In the genomic region with DNA sequence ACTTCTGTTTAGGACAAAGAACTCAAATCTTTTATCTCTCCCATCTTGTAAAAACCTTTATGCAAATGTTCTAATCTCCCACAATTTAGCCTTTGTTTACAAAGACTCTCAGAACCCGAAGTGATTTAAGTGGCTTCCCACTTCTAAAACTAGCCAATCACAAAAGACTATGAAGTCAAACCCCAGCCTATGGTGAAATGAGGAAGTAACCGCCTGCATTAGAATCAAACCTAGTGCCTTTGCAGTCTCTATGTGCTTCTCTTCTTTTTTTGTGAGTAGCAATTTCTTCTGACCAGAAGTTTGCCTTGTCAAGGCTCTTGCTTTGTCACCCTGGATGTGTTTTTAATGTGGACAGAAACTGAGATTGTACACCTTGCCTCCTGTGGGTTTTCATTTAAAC, we compare ENCODE assay signal across 24 mouse cellular contexts. TPM values are rescaled to one million over a fixed set of nuclear protein-coding genes. Genes with fewer than 3 reads are reported as not detected.
A peak's percentile ranks its signal among the peaks of the same experiment; 100 is the strongest.
DNase-seq lines count a peak whose midpoint lies in the region; ATAC-seq and TF ChIP-seq lines count a peak whose summit lies in the region.
"Had no signal": no experiment of that assay in that cellular context is flagged by ENCODE, and none has a peak within 500 bp of the region (broad histone marks: within the 10 kb centered on the region; RNA-seq: fewer than 3 reads in every experiment).

No protein-coding gene starts in this region.

- H3K4me1 ChIP-seq in CH12.LX (ENCODE audit: control insufficient read depth in 1 of 2, insufficient read depth in 2 of 2), result no peaks in the 10 kb centered on the region; a peak in 1 of 4 replicates
- H3K4me1 ChIP-seq: embryonic facial prominence, embryonic 12.5 days; embryonic facial prominence, embryonic 15.5 days; heart, embryonic 10.5 days; heart, embryonic 13.5 days; hindbrain, embryonic 12.5 days; hindbrain, embryonic 15.5 days had no signal

- no peaks in the 10 kb centered on the region for H3K27me3 ChIP-seq in CH12.LX (replicated peaks)
- H3K27me3 ChIP-seq: embryonic facial prominence, embryonic 12.5 days; embryonic facial prominence, embryonic 15.5 days; heart, embryonic 13.5 days; hindbrain, embryonic 12.5 days; hindbrain, embryonic 15.5 days had no signal

- DNase-seq in CH12.LX (ENCODE audit: extremely low read depth), result peak; percentile 21
- DNase-seq in R1 (ENCODE audit: low read depth, low spot score), result peak; percentile 6
- no peak for DNase-seq in cerebellum, adult 18-20 months
- DNase-seq in layer of hippocampus, postnatal 14 days (ENCODE audit: low spot score in 2 of 2), result no peak
- no peak for DNase-seq in gastrocnemius, adult 2 months
- DNase-seq: adrenal gland, adult 2 months; adrenal gland, postnatal 25 days; cerebellum, adult 11-12 months; cerebellum, adult 9-10 months; cerebellum, postnatal 14 days; forebrain, postnatal 0 days; gastrocnemius, postnatal 25 days; heart, adult 2 months; heart, postnatal 14 days; heart, postnatal 4 days had no signal

- no peaks in the 10 kb centered on the region for H3K9me3 ChIP-seq in CH12.LX (replicated peaks; ENCODE audit: low read length)
- H3K9me3 ChIP-seq: embryonic facial prominence, embryonic 12.5 days; embryonic facial prominence, embryonic 15.5 days; heart, embryonic 10.5 days; hindbrain, embryonic 12.5 days; hindbrain, embryonic 15.5 days had no signal

- ATAC-seq in hematopoietic stem cell, adult 5-6 weeks (replicated peaks in 1 of 2; ENCODE audit: insufficient read depth in 1 of 2, low FRiP score in 2 of 2, low TSS enrichment in 1 of 2, low read depth in 1 of 2, poor library complexity in 2 of 2, severe bottlenecking in 2 of 2), result peak; percentile 37 to 56; a peak in 3 of 4 replicates
- ATAC-seq: forebrain, embryonic 14.5 days; forebrain, postnatal 0 days; intestine, postnatal 0 days had no signal

- intact Hi-C loops in gastrocnemius, adult 2 months (cut with DNase I), result no loop called here

- no peak for TF ChIP-seq RAD21 in CH12.LX (IDR thresholded peaks at IDR 0.05; ENCODE audit: low read depth, low read length)

- H3K79me2 ChIP-seq in CH12.LX (replicated peaks; ENCODE audit: control insufficient read depth, extremely low read depth, insufficient read depth, poor library complexity, severe bottlenecking), result no peaks in the 10 kb centered on the region

- no peak for TF ChIP-seq EP300 in CH12.LX (IDR thresholded peaks at IDR 0.05; ENCODE audit: low read length)

- in situ Hi-C loops in CH12.LX (cut with MboI; ENCODE audit: low pct_ligation_motif_present, low pct_unique_long_range_greater_than_20kb, low sequenced_read_pairs), result no loop called here

- dilution Hi-C loops in CH12.LX (cut with MboI; ENCODE audit: extremely low pct_ligation_motif_present, extremely low pct_unique_long_range_greater_than_20kb, low sequenced_read_pairs), result no loop called here

- H3K4me3 ChIP-seq in CH12.LX (replicated peaks in 1 of 3; ENCODE audit: low read depth in 2 of 3, low read length in 2 of 3, poor library complexity in 1 of 3), result no peak overlapping the region
- H3K4me3 ChIP-seq in gastrocnemius, adult 2 months, result no peak overlapping the region
- H3K4me3 ChIP-seq: embryonic facial prominence, embryonic 12.5 days; embryonic facial prominence, embryonic 15.5 days; heart, adult 2 months; heart, embryonic 10.5 days; heart, embryonic 13.5 days; hindbrain, embryonic 12.5 days; hindbrain, embryonic 15.5 days had no signal

- no peak overlapping the region for H3K27ac ChIP-seq in CH12.LX (ENCODE audit: insufficient read depth, low read depth)
- no peak overlapping the region for H3K27ac ChIP-seq in gastrocnemius, adult 2 months
- H3K27ac ChIP-seq: embryonic facial prominence, embryonic 12.5 days; embryonic facial prominence, embryonic 15.5 days; heart, adult 2 months; heart, embryonic 10.5 days; heart, embryonic 13.5 days; hindbrain, embryonic 12.5 days; hindbrain, embryonic 15.5 days had no signal

- no peaks in the 10 kb centered on the region for H3K36me3 ChIP-seq in CH12.LX (replicated peaks in 1 of 2; ENCODE audit: control insufficient read depth in 1 of 2, insufficient read depth in 1 of 2, low read length in 1 of 2)
- H3K36me3 ChIP-seq: embryonic facial prominence, embryonic 12.5 days; embryonic facial prominence, embryonic 15.5 days; heart, embryonic 10.5 days; heart, embryonic 13.5 days; hindbrain, embryonic 12.5 days; hindbrain, embryonic 15.5 days had no signal

- TF ChIP-seq CTCF in CH12.LX (conservative IDR thresholded peaks at IDR 0.05 in 1 of 2, IDR thresholded peaks at IDR 0.05 in 1 of 2; ENCODE audit: low read depth in 2 of 2, low read length in 2 of 2), result no peak
- no peak for TF ChIP-seq CTCF in gastrocnemius, adult 2 months (IDR thresholded peaks at IDR 0.05)

- H3K9ac ChIP-seq in CH12.LX (ENCODE audit: insufficient read depth, low read depth), result no peak overlapping the region
- H3K9ac ChIP-seq: embryonic facial prominence, embryonic 12.5 days; embryonic facial prominence, embryonic 15.5 days; forebrain, postnatal 0 days; heart, embryonic 13.5 days; hindbrain, embryonic 12.5 days; hindbrain, embryonic 15.5 days had no signal

- TF ChIP-seq POLR2A in CH12.LX (IDR thresholded peaks at IDR 0.05; ENCODE audit: low read depth, low read length), result no peak

- no peak overlapping the region for H3K4me2 ChIP-seq in CH12.LX (ENCODE audit: insufficient read depth, low read depth, poor library complexity, severe bottlenecking)
- H3K4me2 ChIP-seq: embryonic facial prominence, embryonic 12.5 days; embryonic facial prominence, embryonic 15.5 days; heart, embryonic 13.5 days; hindbrain, embryonic 12.5 days; hindbrain, embryonic 15.5 days had no signal

TF ChIP-seq in CH12.LX, 34 proteins besides CTCF, POLR2A, EP300 and RAD21:
- TF ChIP-seq ZKSCAN1 (IDR thresholded peaks at IDR 0.05; ENCODE audit: borderline replicate concordance, low read depth, low read length) (no peak), GABPA (IDR thresholded peaks at IDR 0.05; ENCODE audit: insufficient replicate concordance, low read depth, low read length) (no peak), MAX (IDR thresholded peaks at IDR 0.05; ENCODE audit: low read length) (no peak), MYC (IDR thresholded peaks at IDR 0.05; ENCODE audit: low read depth, low read length) (no peak), CHD2 (IDR thresholded peaks at IDR 0.05; ENCODE audit: low read length) (no peak), MAFK (IDR thresholded peaks at IDR 0.05; ENCODE audit: insufficient replicate concordance, low read length) (no peak), ZNF384 (IDR thresholded peaks at IDR 0.05; ENCODE audit: low read depth, low read length) (no peak), E2F4 (IDR thresholded peaks at IDR 0.05; ENCODE audit: insufficient replicate concordance, low read depth, low read length) (no peak), ZMIZ1 (IDR thresholded peaks at IDR 0.05; ENCODE audit: low read depth, low read length) (no peak)
TF ChIP-seq in CH12.LX: peak in this region for 0.

RNA-seq across cellular contexts. Expression of a gene that starts 53.6 kb away (rescaled TPM):
- total RNA-seq in CH12.LX (2012; rRNA removed), result not detected in 2 replicates
- total RNA-seq in CH12.LX (2014; rRNA removed), result not detected in 2 replicates
- not detected in 2 replicates for polyA plus RNA-seq in CH12.LX (2012; ENCODE audit: insufficient read length, low read depth)
- total RNA-seq in hematopoietic stem cell, adult 5-6 weeks (2017), result 32.8 and 37.0 TPM in 2 replicates
- total RNA-seq in layer of hippocampus, postnatal 14 days (2021), result 1 to 10 TPM; 2.2 to 3.0 TPM
- 1 to 10 TPM in 1 of 2 experiments, under 1 TPM in 1; 0.31 to 1.1 TPM for total RNA-seq in gastrocnemius, adult 2 months (2021)

Comparison
In these comparisons a context has a peak if more than half of its experiments do, and no peak if none do; other contexts are left out.
1. DNase-seq: peak in CH12.LX (single experiment) and R1 (single experiment); none in cerebellum, adult 18-20 months (0 of 2), layer of hippocampus, postnatal 14 days (0 of 2) and gastrocnemius, adult 2 months (single experiment).